Mouse (Mus musculus) kidney, embryonic 14.5 days (tissue): ENCODE data around the gene Abcf2. TPM values are rescaled to one million over a fixed set of nuclear protein-coding genes. Genes with fewer than 3 reads are reported as not detected.

Experiments
- ATAC-seq: fragments of 200-750 bp; cut with Nextera tagmentation; 2 replicates; pipeline ENCODE4 v1.8.0; 2017; ENCODE audit warnings: moderate number of reproducible peaks, mild to moderate bottlenecking, moderate TSS enrichment, moderate library complexity; ENCODE audit not compliant: low FRiP score, low TSS enrichment
- H3K27ac ChIP-seq: fragments of 300-500 bp; sonication (generic); 2 replicates; pipeline ENCODE4 v1.5.1; 2014; ENCODE audit warnings: low read depth, mild to moderate bottlenecking, low read length, moderate library complexity, mixed read lengths
- H3K27me3 ChIP-seq: fragments of 300-500 bp; sonication (generic); 2 replicates; pipeline ENCODE4 v1.6.1; 2014; ENCODE audit warnings: mild to moderate bottlenecking, low read length; ENCODE audit not compliant: control insufficient read depth, insufficient read depth
- H3K36me3 ChIP-seq: fragments of 300-500 bp; sonication (generic); 2 replicates; pipeline ENCODE4 v1.6.1; 2014; ENCODE audit warnings: low read length, mixed read lengths; ENCODE audit not compliant: control insufficient read depth, insufficient read depth
- H3K4me1 ChIP-seq: fragments of 300-500 bp; sonication (generic); 2 replicates; pipeline ENCODE4 v1.6.1; 2014; ENCODE audit warnings: low read length, mixed read lengths; ENCODE audit not compliant: control insufficient read depth, insufficient read depth
- H3K4me2 ChIP-seq: fragments of 300-500 bp; sonication (generic); replicated peaks from 2 replicates; pipeline ENCODE4 v1.6.1; 2014; ENCODE audit warnings: low read depth, mild to moderate bottlenecking, low read length
- H3K4me3 ChIP-seq: fragments of 300-500 bp; sonication (generic); 2 replicates; pipeline ENCODE4 v1.5.1; 2014; ENCODE audit warnings: mild to moderate bottlenecking, low read length
- H3K9ac ChIP-seq: fragments of 300-500 bp; sonication (generic); 2 replicates; pipeline ENCODE4 v1.6.1; 2014; ENCODE audit warnings: low read depth, mild to moderate bottlenecking, low read length, moderate library complexity
- H3K9me3 ChIP-seq: fragments of 300-500 bp; sonication (generic); 2 replicates; pipeline ENCODE4 v1.6.1; 2016; ENCODE audit warnings: low read length; ENCODE audit not compliant: control insufficient read depth
- WGBS: fragments of 180-500 bp; shearing (Covaris S2); extraction: QIAGEN DNeasy Blood & Tissue Kit; methylation state at CpG from one replicate; pipeline ENCODE4 v1.1.7; 2014; 5-methylcytosine and 5-hydroxymethylcytosine counted together
- polyA plus RNA-seq: library from polyadenylated mRNA; unstranded; fragments of >200 nt; fragmentation: Nextera tagmentation; extraction: Ambion mirVana; gene quantifications from 2 replicates; pipeline ENCODE4 v1.2.1, GENCODE M21; 2014

Abcf2 gene
- polyA plus RNA-seq, 1 experiment from 2014 or later = 121 TPM

DNA sequence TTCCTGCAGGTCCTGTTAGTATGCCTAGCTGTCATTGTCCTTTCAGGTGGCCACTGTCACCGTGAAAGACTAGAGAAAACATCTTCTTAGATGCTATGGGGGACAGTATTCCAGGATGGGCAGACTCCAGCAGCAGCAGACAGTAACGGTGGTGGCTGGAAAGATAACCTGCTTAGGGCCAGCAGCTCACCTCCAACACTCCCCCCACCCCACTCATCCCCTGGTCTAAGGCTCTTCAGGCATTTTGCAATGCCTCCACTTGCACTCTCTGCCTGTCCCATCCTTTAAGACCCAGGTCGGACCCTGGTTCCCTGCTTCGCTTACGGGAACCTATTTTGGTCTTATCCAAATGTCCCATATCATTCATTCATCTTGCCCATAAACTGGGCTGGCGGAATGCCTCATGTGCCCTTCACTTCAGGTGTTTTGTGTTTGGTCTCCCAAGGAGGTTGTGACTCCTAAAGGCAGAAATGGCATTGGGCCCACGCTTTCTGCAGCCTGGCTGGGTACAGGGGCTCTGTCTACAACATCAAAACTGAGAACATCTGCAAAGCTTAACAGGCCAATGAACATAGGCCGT is 26.3 kb upstream of the Abcf2 start:
- Histone ChIP-seq H3K4me3 (no peak overlapping the region), H3K27ac (peak overlapping the region; percentile 99), H3K27me3 (no peaks in the 10 kb centered on the region), H3K4me2 (peak overlapping the region; percentile 86), H3K9me3 (no peaks in the 10 kb centered on the region), H3K36me3 (no peaks in the 10 kb centered on the region), H3K9ac (peak overlapping the region; percentile 91; the same call in 1 of the 2 replicates), H3K4me1 (peaks cover 47% of the 10 kb centered on the region)
- no peak for ATAC-seq
- 54% methylated on average over 8 of the region's 8 CpGs for WGBS

DNA sequence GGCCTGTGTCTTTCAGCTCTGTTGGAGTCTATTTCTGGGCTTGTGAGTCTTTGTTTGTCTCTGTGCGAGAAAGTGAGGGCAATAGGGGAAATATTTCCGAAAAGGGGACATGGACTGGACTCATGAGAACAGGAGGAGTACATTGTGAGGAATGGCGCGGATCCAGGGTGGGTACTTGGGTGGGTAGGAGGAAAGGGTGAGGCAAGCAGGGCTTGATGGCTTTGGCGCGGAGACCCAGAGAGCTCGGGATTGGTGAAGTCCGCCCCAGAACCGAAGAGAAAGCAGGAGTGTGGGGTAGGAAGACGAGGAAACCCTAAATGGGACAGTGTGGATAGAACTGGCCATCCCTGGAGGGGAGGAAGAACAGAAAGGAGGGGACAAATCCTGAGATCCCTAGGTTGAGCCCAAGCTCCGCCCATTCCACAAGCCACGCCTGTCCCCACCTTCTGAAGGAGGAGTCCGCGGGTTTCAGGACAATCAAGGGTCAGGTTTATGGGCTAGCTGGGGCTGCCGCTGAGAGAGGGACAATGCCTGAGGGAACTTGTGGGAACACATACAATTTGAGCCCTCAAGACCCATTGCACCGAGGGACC is 25.6 kb upstream of the Abcf2 start:
- no peaks in the 10 kb centered on the region for H3K27me3 ChIP-seq
- peak overlapping the region; percentile 99 for H3K27ac ChIP-seq
- peaks cover 53% of the 10 kb centered on the region for H3K4me1 ChIP-seq
- no peaks in the 10 kb centered on the region for H3K9me3 ChIP-seq
- ATAC-seq = peak; percentile 58
- peak overlapping the region; percentile 90 for H3K9ac ChIP-seq
- WGBS = 1% methylated on average over 16 of the region's 16 CpGs
- peak overlapping the region; percentile 86 for H3K4me2 ChIP-seq
- H3K36me3 ChIP-seq = no peaks in the 10 kb centered on the region
- H3K4me3 ChIP-seq = peak overlapping the region; percentile 73

DNA sequence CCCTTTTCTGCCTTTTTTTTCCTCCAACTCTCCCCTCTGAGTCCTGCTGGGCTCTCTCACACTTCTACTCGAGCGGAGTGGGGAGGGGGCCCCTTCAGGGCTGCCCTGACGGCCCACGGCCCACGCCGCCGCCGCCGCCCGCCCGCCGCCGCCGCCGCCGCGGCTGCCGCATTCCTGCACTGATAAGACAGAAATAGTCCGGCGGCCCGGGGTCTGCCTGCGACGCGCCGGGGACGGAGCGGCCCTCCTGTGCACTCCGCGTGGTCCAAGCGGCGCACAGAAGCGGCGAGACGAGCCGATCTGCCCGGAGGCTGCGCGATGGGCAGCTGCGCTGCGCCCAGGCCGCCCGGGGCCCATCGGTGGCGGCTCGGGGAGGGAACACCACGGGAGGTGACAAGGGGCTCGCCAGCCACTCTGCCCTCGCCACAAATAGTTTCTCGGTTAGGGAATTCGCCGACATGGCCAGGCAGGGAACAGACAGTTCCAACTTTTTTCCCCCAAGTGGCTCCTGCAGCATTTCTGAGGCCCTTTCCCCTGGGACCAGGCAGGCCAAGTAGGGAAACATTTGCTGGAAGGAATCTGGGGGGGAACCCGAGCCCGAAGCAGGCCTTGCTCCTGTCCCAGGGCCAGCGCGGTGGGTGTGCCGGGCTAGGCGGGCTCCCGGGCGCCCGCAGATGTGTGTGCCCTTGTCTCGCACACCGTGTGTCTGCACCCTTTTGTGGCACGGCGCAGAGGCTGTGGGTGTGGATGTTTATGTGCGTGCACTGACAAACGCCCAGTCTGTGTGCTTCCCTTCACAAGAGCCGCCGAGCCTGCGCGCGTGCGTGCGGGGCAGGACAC is 24.9 kb upstream of the Abcf2 start:
- Histone ChIP-seq H3K4me3 (peak overlapping the region; percentile 73), H3K4me2 (peak overlapping the region; percentile 86), H3K9me3 (no peaks in the 10 kb centered on the region), H3K27me3 (no peaks in the 10 kb centered on the region), H3K36me3 (no peaks in the 10 kb centered on the region), H3K9ac (peak overlapping the region; percentile 90), H3K4me1 (peaks cover 56% of the 10 kb centered on the region), H3K27ac (peak overlapping the region; percentile 99)
- under 1% methylated on average over 73 of the region's 73 CpGs for WGBS
- ATAC-seq = peak; percentile 21; the same call in 1 of the 2 replicates

DNA sequence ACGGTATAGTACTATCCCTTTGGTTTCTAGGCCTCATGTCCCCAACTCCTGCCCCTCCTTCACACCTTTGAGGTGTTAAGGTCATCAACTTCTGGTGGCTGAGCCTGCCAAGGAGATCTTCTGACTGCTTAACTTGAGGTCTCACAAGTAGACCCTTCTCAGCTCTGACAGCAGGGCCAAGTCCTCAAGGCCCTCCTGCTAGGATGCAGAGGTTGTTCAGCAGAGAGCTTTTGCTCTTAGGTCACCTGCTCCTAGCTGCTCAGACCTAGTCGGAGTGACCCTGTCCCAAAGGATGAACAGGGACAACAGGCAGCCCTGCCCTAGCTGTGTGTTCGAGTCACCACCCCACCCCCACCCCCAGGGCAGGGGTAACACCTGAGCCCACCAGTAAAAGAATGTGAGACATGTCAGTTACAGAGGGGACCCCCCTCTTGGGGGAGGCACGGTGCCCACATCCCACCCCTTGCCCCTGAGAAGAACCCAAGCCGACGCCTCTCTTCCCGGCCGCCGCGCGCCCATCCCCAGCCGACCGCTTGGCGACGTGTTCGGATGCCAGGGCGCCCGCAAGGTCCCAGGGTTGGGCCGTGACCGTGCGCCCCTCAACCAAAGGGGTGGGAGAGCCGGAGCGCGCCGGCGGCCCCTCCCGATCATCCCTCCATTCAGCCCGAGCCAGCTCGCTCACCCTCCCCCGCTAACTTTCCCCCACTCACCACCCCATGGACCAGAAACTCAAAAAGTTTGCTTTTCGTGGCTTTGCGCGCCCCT is 24.0 kb upstream of the Abcf2 start:
- under 1% methylated on average over 32 of the region's 33 CpGs for WGBS
- no peaks in the 10 kb centered on the region for H3K9me3 ChIP-seq
- H3K4me3 ChIP-seq = peak overlapping the region; percentile 73
- H3K9ac ChIP-seq = peak overlapping the region; percentile 90
- no peaks in the 10 kb centered on the region for H3K27me3 ChIP-seq
- H3K27ac ChIP-seq = peak overlapping the region; percentile 99
- H3K36me3 ChIP-seq = no peaks in the 10 kb centered on the region
- peaks cover 55% of the 10 kb centered on the region for H3K4me1 ChIP-seq
- no peak for ATAC-seq
- H3K4me2 ChIP-seq = peak overlapping the region; percentile 86

DNA sequence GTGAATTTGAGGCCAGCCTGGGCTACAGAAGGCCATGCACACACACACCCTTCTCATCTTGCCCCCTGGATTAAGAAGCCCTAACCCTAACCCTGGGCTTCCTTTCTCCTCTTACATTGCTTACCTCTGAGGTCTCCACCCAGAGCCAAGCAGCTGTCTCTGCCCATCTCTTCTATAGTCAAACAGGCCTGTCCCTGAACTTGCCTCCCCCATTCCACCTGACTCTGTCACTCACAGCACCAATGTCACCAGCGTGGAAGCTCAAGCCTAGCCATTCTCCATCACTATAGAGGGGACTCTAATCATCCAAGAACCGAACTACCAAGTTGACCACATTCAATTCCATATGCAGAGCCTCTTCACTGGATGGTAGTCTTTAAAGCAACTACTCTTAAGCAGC is 23.0 kb upstream of the Abcf2 start:
- Histone ChIP-seq H3K9ac (no peak overlapping the region), H3K4me2 (peak overlapping the region; percentile 86; the same call in 1 of the 2 replicates), H3K4me3 (no peak overlapping the region), H3K27ac (no peak overlapping the region), H3K4me1 (peaks cover 45% of the 10 kb centered on the region), H3K9me3 (no peaks in the 10 kb centered on the region), H3K36me3 (peaks cover 7% of the 10 kb centered on the region), H3K27me3 (no peaks in the 10 kb centered on the region)
- 64% methylated on average over 2 of the region's 2 CpGs for WGBS
- no peak for ATAC-seq

DNA sequence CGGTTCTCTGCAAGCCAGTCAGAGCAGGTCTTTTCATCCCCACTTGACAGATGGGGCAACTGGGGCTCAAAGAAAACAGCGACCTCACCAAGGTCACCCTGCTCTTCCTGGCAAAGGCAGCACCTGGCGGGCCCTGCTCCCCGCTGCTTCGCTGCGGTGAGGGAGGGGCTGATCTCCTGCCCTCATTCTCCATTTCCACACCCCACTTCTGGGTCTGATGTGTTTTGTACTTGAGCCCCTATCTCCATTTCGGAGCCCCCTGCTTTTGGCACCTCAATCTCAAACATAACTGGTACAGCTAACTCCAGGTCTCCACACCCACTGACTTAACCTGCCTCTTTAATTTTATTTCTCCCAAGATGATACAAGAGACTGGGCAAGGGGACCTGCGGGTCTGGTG is 21.9 kb upstream of the Abcf2 start:
- WGBS = 20% methylated on average over 8 of the region's 8 CpGs
- Histone ChIP-seq H3K27ac (no peak overlapping the region), H3K4me2 (peak overlapping the region; percentile 96), H3K9me3 (no peaks in the 10 kb centered on the region), H3K9ac (peak overlapping the region; percentile 59; the same call in 1 of the 2 replicates), H3K36me3 (peaks cover 17% of the 10 kb centered on the region), H3K4me1 (peaks cover 42% of the 10 kb centered on the region), H3K4me3 (peak overlapping the region; percentile 49), H3K27me3 (no peaks in the 10 kb centered on the region)
- ATAC-seq = no peak

DNA sequence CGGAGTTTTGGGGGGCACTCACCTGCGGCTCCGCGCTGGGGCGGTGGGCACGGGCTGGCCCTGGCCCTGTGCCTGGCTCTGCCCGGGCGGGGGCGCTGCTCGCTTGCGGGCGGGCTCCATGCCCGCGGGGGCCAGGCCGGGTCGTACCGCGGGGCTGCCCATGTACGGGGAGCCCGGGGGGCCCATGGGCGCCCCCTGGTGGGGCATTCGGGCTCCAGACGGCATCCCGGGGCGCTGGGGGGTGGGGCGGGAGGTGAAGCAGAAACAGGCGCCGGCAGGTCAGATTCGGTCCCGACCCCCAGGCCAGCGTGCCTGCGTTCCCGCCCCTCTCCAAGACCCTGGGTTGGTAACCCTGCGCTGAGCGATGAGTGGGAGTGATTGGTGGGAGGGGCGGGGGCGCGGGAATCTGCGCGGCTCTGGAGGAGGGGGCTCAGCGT is 21.3 kb upstream of the Abcf2 start:
- Histone ChIP-seq H3K4me3 (peak overlapping the region; percentile 49), H3K4me1 (peaks cover 37% of the 10 kb centered on the region), H3K27me3 (no peaks in the 10 kb centered on the region), H3K36me3 (peaks cover 20% of the 10 kb centered on the region), H3K9me3 (no peaks in the 10 kb centered on the region), H3K9ac (peak overlapping the region; percentile 59; the same call in 1 of the 2 replicates), H3K27ac (no peak overlapping the region), H3K4me2 (peak overlapping the region; percentile 96)
- WGBS = under 1% methylated on average over 40 of the region's 41 CpGs
- ATAC-seq = peak; percentile 32

DNA sequence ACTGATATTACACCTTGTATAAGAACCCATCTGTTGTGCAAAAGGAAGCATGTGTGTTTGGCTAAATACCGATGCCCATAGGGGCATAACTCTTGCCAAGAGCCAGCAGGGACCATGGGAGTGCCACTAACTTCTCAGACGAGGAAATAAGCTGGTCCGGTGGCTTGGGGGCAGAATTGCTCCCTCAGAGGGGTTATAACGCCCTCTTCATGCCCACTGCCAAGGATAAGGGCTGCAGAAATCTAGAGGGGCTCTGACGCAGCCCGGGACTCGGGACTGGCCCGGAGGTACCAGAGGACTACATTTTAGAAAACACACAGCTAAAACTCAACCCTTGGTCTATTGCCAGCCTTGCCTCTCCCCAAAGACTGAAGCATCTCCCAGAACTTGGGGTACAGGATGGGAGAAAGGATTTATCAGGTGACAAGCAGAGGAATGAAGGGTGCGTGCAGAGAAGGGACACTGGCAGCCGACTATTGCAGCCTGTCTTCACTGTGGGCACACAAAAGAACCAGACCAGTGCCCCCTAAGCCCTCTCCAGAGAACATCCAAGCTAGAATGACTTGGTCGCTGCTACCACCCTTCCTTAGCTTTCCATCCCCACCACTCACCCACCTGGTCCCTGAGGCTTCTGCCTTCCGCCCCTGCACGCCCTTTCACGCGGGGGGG is 20.8 kb upstream of the Abcf2 start:
- H3K4me1 ChIP-seq = peaks cover 31% of the 10 kb centered on the region
- H3K9me3 ChIP-seq = no peaks in the 10 kb centered on the region

More for the DNA sequence above, 20.8 kb upstream of the Abcf2 start:
- Histone ChIP-seq H3K4me3 (peak overlapping the region; percentile 49), H3K36me3 (peaks cover 26% of the 10 kb centered on the region), H3K9ac (peak overlapping the region; percentile 59; the same call in 1 of the 2 replicates), H3K27ac (no peak overlapping the region), H3K27me3 (no peaks in the 10 kb centered on the region), H3K4me2 (peak overlapping the region; percentile 96)
- ATAC-seq = no peak
- WGBS = 26% methylated on average over 14 of the region's 15 CpGs
